Mouse (Mus musculus) intestine, postnatal 0 days (tissue): ENCODE data around the gene Rps27l. TPM values are rescaled to one million over a fixed set of nuclear protein-coding genes. Genes with fewer than 3 reads are reported as not detected.

Source experiments
- ATAC-seq: fragments of 200-750 bp; cut with Nextera tagmentation; 2 replicates; pipeline ENCODE4 v1.8.0; 2017; ENCODE audit warnings: mild to moderate bottlenecking, moderate TSS enrichment, moderate library complexity
- H3K27ac ChIP-seq: fragments of 300-500 bp; sonication (generic); 2 replicates; pipeline ENCODE4 v1.5.1; 2014; ENCODE audit warnings: mild to moderate bottlenecking, low read depth, low read length, moderate library complexity
- H3K27me3 ChIP-seq: fragments of 300-500 bp; sonication (generic); replicated peaks from 2 replicates; pipeline ENCODE4 v1.6.1; 2014; ENCODE audit warnings: low read length, mixed read lengths; ENCODE audit not compliant: control insufficient read depth, insufficient read depth
- H3K36me3 ChIP-seq: fragments of 300-500 bp; sonication (generic); 2 replicates; pipeline ENCODE4 v1.6.1; 2014; ENCODE audit warnings: mild to moderate bottlenecking, moderate library complexity; ENCODE audit not compliant: control insufficient read depth, insufficient read depth
- H3K4me1 ChIP-seq: fragments of 300-500 bp; sonication (generic); replicated peaks from 2 replicates; pipeline ENCODE4 v1.6.1; 2014; ENCODE audit warnings: antibody characterized with exemption, low read length, mixed read lengths; ENCODE audit not compliant: control insufficient read depth, insufficient read depth
- H3K4me2 ChIP-seq: fragments of 300-500 bp; sonication (generic); replicated peaks from 2 replicates; pipeline ENCODE4 v1.6.1; 2014; ENCODE audit warnings: low read depth, mild to moderate bottlenecking, moderate library complexity
- H3K4me3 ChIP-seq: fragments of 300-500 bp; sonication (generic); 2 replicates; pipeline ENCODE4 v1.5.1; 2014; ENCODE audit warnings: low read depth, low read length
- H3K9ac ChIP-seq: fragments of 300-500 bp; sonication (generic); 2 replicates; pipeline ENCODE4 v1.6.1; 2014; ENCODE audit warnings: mild to moderate bottlenecking, low read depth, low read length
- H3K9me3 ChIP-seq: fragments of 300-500 bp; sonication (generic); 2 replicates; pipeline ENCODE4 v1.6.1; 2016; ENCODE audit warnings: mixed run types; ENCODE audit not compliant: control insufficient read depth
- CTCF ChIP-seq: sonication (generic); IDR thresholded peaks from 2 replicates; pipeline ENCODE4 v1.5.1; 2016; ENCODE audit warnings: low read depth, mild to moderate bottlenecking, control low read depth, antibody characterized with exemption, moderate library complexity
- WGBS: fragments of 180-500 bp; shearing (Covaris S2); extraction: QIAGEN DNeasy Blood & Tissue Kit; methylation state at CpG from one replicate; pipeline ENCODE4 v1.1.7; 2014; 5-methylcytosine and 5-hydroxymethylcytosine counted together
- polyA plus RNA-seq: library from polyadenylated mRNA; unstranded; fragments of >200 nt; fragmentation: Nextera tagmentation; extraction: Ambion mirVana; gene quantifications from 2 replicates; pipeline ENCODE4 v1.2.1, GENCODE M21; 2015

The Rps27l gene
- polyA plus RNA-seq, 1 experiment from 2014 or later, result 778 TPM

GRCm38 (mm10) chr9:66974721-66975225, 28.9 kb downstream of the Rps27l start:
- no peaks in the 10 kb centered on the region for H3K27me3 ChIP-seq
- H3K4me1 ChIP-seq, result no peaks in the 10 kb centered on the region; the same call in 1 of the 2 replicates
- H3K9ac ChIP-seq, result peak overlapping the region; percentile 83
- TF ChIP-seq CTCF, result no peak
- peak overlapping the region; percentile 91 for H3K4me3 ChIP-seq
- no peaks in the 10 kb centered on the region for H3K9me3 ChIP-seq
- peak overlapping the region; percentile 94 for H3K27ac ChIP-seq
- peak overlapping the region; percentile 94 for H3K4me2 ChIP-seq
- peak; percentile 79 for ATAC-seq
- 0% methylated on average over 39 of the region's 41 CpGs for WGBS
- no peaks in the 10 kb centered on the region for H3K36me3 ChIP-seq

GRCm38 (mm10) chr9:66975239-66975645, 29.4 kb downstream of the Rps27l start, which contains the start of gene Lactb:
Gene Lactb, minus strand, starts transcription at chr9:66975484.
- 0 out of 2 replicates have a peak, but pooled peaks have one; percentile 8 for TF ChIP-seq CTCF
- WGBS, result 1% methylated on average over 28 of the region's 32 CpGs
- no peaks in the 10 kb centered on the region for H3K27me3 ChIP-seq
- no peaks in the 10 kb centered on the region; the same call in 1 of the 2 replicates for H3K4me1 ChIP-seq
- no peaks in the 10 kb centered on the region for H3K36me3 ChIP-seq
- peak within 1 kb of the TSS; percentile 94 for H3K4me2 ChIP-seq
- peak within 1 kb of the TSS; percentile 83 for H3K9ac ChIP-seq
- ATAC-seq, result peak; percentile 96
- H3K27ac ChIP-seq, result peak within 1 kb of the TSS; percentile 94
- H3K9me3 ChIP-seq, result no peaks in the 10 kb centered on the region
- peak within 1 kb of the TSS; percentile 91 for H3K4me3 ChIP-seq

GRCm38 (mm10) chr9:66977121-66977520, 31.2 kb downstream of the Rps27l start:
- no peaks in the 10 kb centered on the region for H3K36me3 ChIP-seq
- 74% methylated on average over 5 of the region's 5 CpGs for WGBS
- no peak overlapping the region for H3K4me3 ChIP-seq
- no peaks in the 10 kb centered on the region for H3K27me3 ChIP-seq
- no peak overlapping the region for H3K4me2 ChIP-seq
- no peak for TF ChIP-seq CTCF
- H3K9ac ChIP-seq, result no peak overlapping the region
- no peak for ATAC-seq
- no peak overlapping the region for H3K27ac ChIP-seq
- no peaks in the 10 kb centered on the region; the same call in 1 of the 2 replicates for H3K4me1 ChIP-seq
- no peaks in the 10 kb centered on the region for H3K9me3 ChIP-seq

GRCm38 (mm10) chr9:66977982-66978381, 32.1 kb downstream of the Rps27l start:
- Histone ChIP-seq H3K27me3 (no peaks in the 10 kb centered on the region), H3K4me3 (no peak overlapping the region), H3K9ac (no peak overlapping the region), H3K36me3 (no peaks in the 10 kb centered on the region), H3K9me3 (no peaks in the 10 kb centered on the region), H3K4me1 (no peaks in the 10 kb centered on the region; the same call in 1 of the 2 replicates), H3K27ac (no peak overlapping the region), H3K4me2 (no peak overlapping the region)
- no peak for TF ChIP-seq CTCF
- 91% methylated on average over 1 of the region's 1 CpGs for WGBS
- ATAC-seq, result no peak

- Histone ChIP-seq H3K36me3 (no peaks in the 10 kb centered on the region), H3K4me1 (no peaks in the 10 kb centered on the region; the same call in 1 of the 2 replicates), H3K4me2 (no peak overlapping the region), H3K4me3 (no peak overlapping the region), H3K9me3 (no peaks in the 10 kb centered on the region), H3K9ac (no peak overlapping the region), H3K27ac (no peak overlapping the region), H3K27me3 (no peaks in the 10 kb centered on the region)
- no peak; the same call in 1 of the 2 replicates for TF ChIP-seq CTCF
- no peak for ATAC-seq
- 78% methylated on average over 1 of the region's 1 CpGs for WGBS
Measured at GRCm38 (mm10) chr9:66978468-66978867, 32.6 kb downstream of the Rps27l start.

GRCm38 (mm10) chr9:66980458-66980857, 34.6 kb downstream of the Rps27l start:
- TF ChIP-seq CTCF, result peak; percentile 88
- no peaks in the 10 kb centered on the region for H3K27me3 ChIP-seq
- H3K9me3 ChIP-seq, result no peaks in the 10 kb centered on the region
- ATAC-seq, result no peak
- no peak overlapping the region for H3K4me2 ChIP-seq
- H3K4me3 ChIP-seq, result no peak overlapping the region
- no peak overlapping the region for H3K27ac ChIP-seq
- no peaks in the 10 kb centered on the region; the same call in 1 of the 2 replicates for H3K4me1 ChIP-seq
- no peak overlapping the region for H3K9ac ChIP-seq
- H3K36me3 ChIP-seq, result no peaks in the 10 kb centered on the region
- 9% methylated on average over 5 of the region's 5 CpGs for WGBS
